Mouse (Mus musculus) ES-Bruce4 (cell line): ENCODE measurements around the gene Ccdc182.

Experiments
- CTCF ChIP-seq: IDR thresholded peaks from one replicate; pipeline ENCODE4 v1.8.1; 2011; ENCODE audit warnings: low read depth, low read length
- POLR2A ChIP-seq: IDR thresholded peaks from one replicate; pipeline ENCODE4 v1.8.1; 2011; ENCODE audit warnings: low read length; ENCODE audit not compliant: insufficient read depth

DNA sequence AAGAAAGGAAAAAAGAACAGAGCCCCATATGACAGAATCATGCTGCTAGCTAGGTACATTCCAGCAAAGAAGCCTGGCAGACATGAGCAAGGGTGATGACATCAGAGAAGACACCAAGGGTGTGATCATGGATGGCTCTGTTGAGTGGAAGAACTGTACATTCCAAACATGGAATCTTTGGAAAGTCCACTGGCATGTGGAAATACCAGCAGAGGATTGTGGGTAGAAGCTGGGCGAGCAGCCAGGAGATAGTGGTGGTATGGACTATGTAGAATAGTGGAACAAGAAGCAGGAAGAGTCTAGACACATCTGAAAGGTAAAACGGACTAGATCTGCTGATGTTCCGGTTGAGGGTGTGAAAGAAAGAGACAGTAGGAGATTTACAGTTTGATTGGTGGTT lies 43.3 kb upstream of the Ccdc182 start:
- TF ChIP-seq CTCF: no peak
- TF ChIP-seq POLR2A: no peak
